Mouse (Mus musculus): ENCODE measurements at regions not wholly inside any gene's neighbourhood (a gene's known extent, or its start where the extent isn't known, plus 50 kb on each side); places are given as distances from the start of the nearest gene placed in this dataset.

DNA sequence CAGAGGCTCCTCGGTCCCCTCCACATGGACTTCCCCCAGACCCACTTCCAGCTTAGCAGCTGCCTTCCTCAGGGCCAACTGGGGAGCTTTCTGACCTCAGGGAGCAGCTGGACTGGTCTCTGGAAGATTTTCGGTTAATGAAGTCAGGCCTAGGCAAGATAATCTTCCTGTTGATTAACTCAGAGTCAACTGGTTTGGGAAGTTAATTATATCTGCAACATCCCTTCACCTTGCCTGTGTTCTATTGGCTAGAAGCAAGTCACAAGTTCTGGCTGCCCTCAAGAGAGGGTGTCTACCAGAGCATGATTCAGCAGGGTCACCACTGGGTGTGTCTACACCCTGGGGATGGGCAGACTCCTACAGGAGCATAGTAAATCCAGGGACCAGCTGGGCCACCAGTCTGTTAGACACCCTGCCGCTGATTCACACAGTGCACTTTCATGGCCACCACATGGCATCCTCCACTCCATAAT is 53.9 kb upstream of the Maml3 start:
- DNase-seq (ENCODE audit: low spot score in 2 of 2) = no peak

DNA sequence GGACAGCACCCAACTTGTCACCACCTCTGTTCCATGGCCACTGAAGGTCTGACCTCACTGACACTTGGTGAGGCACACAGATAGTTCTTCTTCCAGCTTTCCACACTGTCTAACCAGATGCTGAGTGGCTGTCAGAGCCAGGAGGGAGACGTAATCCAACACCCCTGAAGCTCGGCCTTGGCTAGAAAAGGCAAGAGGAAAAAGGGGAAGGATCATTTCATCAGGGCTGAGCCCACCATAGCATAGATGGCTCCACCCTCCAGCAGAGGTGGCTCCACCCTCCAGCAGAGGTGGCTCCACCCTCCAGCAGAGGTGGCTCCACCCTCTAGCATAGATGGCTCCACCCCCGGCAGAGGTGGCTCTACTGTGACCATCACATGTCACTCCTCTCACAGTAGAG is 56.8 kb upstream of the Maml3 start:
- no peak for DNase-seq (ENCODE audit: low spot score in 2 of 2)

DNA sequence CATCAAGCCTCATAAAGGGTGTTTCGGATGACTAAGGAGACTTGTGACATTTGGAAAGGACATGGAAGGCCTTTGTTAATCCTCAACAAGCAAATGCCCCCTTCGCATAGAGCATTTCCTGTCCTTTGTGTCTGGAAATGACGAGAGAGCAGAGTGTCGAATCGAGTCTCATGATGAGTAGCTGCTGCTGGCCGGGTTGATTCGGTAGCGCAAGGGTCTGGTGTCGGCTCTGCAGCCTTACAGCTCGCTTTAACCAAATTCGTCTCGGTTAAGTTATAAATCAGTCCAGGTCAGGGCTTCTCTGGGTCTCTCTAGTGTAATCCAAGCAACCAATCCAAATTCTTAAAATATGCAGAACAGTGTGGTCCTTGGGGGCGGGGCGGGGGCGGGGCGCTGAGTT is 59.1 kb upstream of the Maml3 start:
- DNase-seq (ENCODE audit: low spot score in 2 of 2) = no peak

DNA sequence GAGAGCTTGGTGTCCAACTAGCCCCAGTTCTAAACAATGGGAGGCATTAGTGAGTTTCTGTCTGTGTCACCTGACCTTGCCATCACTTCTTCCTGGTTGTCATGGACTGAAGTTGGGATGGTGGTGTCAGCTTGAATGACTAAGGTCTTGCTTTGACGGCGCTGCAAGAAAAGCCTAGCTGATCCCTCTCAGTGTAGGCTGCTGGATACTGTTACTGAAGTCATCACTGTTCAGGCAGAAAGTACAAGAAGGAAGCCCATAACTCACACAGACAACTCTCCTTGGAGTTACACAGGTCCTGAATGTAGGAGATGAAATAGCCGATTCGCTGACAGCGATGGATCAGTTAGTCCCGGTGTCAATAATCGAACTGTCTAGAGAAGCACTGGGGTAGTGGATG is 62.5 kb upstream of the Maml3 start:
- no peak for DNase-seq (ENCODE audit: low spot score in 2 of 2)

DNA sequence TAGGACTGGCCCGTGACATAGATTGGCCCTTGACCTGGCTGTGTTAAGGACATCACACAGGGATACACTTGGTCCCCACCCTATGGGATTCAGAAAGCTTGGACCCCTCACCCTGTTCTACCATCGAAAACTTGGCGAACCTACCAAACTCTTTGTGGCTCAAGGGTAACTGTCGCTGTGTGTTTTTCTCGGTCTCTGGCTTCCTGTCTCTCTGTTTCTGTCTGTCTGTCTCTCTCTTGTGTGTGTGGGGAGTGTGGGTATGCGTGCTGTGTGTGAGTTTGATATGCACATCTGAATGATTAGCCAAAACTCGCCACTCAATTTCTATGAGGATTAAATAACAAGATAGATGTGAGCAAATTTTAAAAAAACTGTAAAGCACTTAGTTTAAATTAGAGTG is 66.0 kb upstream of the Maml3 start:
- DNase-seq (ENCODE audit: low spot score in 2 of 2) = no peak

DNA sequence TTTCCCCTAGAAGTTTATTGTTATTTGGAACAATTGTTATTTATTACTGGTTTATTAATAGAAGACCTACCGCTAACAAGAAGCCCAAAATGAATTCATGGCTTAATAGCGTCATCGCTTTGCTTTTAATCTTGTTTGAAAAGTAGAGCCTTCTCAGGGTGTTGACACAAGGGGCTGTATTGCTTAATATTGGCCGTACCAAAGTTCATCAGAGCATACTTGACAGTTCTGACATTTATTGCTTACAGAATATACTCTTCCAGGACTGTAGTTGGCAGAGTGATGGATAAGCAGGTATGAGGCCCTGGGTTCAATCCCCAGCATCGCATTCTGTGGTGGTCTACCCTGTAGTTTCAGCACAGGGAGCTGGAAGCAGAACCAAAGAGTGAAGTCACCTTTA is 66.4 kb upstream of the Maml3 start:
- no peak for DNase-seq (ENCODE audit: low spot score in 2 of 2)

DNA sequence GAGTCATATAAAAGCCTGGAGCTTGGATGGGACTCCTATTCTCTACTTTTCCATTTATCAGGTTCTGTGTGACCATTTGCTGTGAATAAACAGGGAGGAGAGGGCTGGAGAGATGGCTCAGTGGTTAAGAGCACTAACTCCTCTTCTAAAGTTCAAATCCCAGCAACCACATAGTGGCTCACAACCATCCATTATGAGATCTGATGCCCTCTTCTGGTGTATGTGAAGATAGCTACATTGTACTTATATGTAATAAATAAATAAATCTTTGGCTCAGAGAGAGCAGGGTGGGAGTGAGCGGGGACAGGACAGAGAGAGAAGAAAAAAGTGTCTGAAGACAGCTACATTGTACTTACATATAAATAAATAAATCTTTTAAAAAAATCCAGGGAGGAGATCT is 68.6 kb upstream of the Maml3 start:
- DNase-seq (ENCODE audit: low spot score in 2 of 2) = no peak

DNA sequence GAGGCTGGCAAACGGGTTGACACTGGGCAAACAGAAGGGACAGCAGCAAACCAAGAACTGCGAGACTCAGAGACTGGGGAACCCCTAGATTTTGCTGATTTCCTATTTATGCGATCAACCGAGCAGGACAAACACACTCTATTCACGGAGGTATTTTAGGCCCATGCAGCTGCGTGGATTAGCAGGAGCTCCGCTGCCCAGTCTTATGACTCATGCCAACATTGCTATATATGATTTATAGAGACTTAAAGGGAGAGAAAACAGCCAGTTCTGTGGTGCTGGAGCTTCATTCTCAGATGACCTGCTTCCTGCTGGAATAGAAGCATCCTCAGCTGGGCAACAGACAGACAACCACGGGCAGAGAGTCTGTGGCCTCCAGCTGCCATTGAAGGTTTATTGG is 71.2 kb upstream of the Maml3 start:
- no peak for DNase-seq (ENCODE audit: low spot score in 2 of 2)

DNA sequence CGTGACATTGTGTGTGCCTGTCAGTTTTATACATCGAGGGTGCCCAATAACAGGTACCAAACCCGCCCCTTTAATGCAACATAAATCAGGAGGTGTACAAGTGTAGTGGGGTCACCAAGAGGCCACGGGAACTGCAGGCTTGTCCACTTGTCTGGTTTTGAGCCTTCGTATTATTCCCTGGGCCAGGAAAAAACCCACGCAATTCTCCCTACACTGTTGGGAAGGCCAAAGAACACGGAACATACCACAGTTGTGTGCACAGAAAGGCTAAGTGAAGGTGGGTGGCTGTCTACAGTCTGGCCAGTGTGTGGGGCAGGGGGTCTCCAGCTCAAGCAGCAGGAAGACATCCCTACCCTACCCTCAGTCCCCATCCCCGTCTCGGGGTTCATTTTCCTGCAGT is 74.0 kb upstream of the Maml3 start:
- no peak for DNase-seq (ENCODE audit: low spot score in 2 of 2)

DNA sequence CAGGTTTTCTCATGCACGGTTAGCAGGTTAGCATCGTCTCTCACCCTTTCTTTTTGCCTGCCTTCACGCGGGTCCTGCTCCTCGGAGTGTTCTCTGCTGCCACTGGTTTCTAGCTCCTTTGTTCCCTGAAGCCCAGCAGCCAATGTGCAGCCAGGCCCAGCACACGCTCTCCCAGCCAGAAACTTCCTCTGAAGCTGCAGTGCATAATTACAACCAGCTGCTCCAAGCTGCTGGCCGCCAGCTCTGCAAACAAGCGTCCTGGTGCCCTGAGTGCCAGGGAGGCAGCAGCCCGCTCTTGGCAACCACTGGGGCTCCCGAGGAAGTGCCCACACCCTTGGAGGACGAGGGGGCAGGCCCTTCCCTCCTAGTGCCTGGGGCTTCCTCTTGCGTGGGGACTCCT is 74.8 kb upstream of the Maml3 start:
- DNase-seq (ENCODE audit: low spot score in 2 of 2) = peak; percentile 65 to 77

DNA sequence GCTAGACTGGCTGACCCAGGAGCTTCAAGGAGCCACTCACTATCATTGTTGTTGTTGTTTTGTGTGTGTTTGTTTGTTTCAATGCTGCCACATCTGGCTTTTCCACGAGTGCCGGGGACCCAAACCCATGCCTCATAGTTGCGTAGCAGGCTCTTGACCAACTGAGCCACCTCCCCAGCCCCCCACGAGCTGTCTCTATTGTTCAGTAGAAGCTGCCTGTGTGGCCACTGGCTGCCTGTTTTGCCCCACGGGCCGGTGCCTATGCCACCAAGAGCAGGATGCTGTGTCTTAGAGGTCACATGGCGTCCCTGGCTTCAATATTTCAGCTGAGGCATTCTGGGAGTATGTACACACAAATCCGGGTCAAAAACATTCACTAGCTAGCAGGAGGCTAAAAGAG is 75.4 kb upstream of the Maml3 start:
- DNase-seq (ENCODE audit: low spot score in 2 of 2) = peak in 1 of 2 experiments; percentile 14

DNA sequence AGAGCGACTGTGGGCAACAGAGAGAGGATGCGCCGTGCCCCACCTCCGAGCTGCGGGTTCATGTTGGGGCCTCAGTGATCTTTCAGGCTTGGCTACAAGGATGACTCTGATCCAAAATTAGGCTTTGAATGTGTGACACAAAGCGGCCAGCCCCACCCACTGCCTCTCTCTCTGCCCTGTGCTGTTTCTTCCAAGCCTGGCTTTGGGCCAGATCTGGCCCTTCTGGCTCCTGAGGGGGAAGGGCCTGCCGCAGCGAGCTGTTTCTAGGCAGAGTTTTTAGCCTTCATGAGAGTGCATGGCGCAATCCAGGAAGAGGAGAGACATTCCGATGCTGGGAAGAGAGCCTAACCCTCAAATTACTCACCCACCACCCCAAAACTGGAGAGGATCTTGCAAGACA is 75.9 kb upstream of the Maml3 start:
- DNase-seq (ENCODE audit: low spot score in 2 of 2) = peak; percentile 81 to 89

DNA sequence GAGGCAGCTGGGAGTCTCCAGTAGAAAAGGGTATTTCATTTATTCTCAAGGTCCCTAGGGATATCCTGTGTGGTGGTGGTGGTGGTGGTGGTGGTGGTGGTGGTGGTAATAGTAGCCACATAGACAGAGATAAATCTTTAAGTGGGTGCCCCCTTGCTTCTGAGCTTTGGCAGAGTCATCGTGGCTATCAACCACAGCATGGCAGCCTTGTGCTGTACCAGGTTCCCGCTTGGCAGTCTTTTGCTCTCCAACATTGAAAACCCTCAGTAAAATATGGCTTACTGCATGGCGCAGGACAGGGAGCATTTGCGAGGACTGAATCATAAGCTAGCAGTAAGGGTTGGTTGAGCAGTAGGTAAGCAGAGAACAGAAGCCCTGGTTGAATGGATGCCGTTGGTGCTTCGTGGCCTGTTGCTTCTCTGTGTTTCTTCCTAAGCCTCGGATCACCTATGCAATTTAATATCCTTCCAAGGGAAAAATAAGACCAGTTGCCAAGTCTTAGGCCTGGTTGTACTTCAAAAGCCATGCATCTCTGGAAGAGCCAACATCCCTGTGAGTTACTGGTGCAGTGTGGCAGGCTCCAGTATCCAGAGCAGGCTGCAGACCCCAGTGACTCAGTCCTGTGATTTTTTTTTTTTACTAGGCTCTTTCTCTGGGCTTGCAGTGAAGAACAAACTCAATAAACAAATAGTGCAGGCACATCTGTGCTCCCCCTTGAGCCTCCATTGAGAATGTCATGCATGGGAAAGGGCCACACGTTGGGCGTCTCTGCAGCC is 76.6 kb upstream of the Maml3 start:
- DNase-seq (ENCODE audit: low spot score in 2 of 2) = no peak

DNA sequence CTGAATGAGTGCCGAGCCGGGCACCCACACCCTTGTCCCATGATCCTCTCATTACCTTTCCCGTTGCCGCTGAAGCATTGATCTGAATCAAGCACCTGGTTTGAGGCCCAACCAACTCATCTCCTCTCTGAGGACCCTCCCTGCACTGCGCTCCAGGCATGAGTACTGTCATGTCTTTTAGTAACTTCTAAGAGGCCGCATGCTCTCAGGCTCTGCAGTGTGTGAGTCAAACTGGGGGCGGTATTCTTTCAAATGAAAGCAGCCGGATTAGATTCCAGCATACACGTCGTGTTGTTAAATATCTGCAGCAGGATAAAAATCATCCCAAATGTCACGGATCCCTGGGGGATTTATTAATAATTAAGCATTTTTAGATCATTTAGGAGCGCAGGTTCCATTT is 79.4 kb upstream of the Maml3 start:
- no peak for DNase-seq (ENCODE audit: low spot score in 2 of 2)

DNA sequence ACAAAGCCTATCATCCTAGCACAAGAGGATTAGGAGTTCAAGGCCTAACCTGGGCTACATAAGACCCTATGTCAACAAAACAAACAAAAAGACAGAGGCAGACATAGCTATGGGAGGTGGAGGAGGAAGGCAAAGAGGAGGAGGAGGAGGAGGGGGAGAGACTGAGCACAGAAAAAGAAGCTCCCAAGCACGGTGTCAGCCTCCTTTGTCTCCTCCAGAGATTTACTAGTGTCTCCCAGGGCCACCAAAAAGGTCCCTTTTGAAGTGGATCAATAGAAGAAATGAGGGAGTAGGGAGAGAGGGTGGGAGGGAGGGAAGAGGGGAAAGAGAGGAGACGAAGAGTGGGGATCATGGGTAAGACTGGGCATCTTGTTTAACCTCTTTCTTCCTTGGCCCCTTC is 80.5 kb upstream of the Maml3 start:
- DNase-seq (ENCODE audit: low spot score in 2 of 2) = no peak

DNA sequence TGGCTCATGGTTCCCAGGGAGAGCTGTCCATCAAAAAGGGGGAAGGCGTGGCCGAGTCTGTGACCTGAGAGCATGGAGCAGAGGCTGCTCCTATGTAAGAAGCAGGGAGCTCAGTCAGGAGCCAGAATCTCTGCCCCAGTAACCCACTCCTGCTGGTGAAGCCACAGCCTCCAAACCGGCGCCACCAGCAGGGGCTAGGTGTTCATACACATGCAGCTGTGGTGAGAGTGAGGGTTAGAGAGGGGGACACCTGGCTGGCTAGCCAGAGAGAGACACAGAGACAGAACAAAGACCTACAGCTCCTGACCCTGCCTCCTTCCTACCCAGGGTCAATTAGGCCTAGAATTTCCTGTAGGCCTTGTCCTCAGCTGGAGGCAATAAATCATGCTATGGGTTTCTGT is 80.7 kb upstream of the Foxo1 start:
- no peak for DNase-seq (ENCODE audit: low spot score in 2 of 2)

DNA sequence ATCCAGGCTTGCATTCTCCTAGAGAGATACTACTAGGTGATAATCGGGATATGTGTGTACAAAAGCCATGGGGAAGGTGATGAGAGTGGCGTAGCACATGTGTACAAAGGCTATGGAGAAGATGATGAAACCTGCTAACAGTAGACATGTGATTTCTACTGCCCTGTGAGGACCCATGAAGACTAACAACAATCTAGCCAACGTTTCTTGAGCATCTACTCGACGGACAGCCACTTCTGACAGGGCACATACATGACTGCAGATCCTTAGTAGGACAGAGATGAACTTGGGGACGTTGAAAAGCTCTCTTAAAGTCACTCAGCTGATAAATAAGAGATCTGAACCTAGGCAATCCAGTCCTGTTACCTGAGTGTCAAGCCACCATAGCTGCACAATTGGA is 79.8 kb upstream of the Foxo1 start:
- DNase-seq (ENCODE audit: low spot score in 2 of 2) = no peak

DNA sequence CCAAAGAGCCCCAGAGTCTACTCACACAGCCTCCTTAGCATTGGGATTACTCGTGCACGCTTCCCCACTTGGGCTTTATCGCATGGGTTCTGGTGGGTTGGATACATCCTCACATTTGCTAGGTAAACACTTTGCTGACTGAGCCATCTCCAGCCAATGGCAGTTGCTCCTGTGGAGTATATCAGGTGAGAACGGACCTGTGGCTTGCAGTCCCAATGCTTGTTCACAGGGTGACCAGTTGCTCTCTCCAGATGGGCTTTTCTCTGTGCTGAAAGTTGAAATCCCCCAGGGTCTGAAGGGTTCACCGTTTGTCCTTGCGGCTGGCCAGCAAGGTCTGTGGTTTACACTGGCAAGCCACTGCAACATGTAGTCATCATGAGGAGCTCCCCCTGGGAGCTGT is 79.1 kb upstream of the Foxo1 start:
- no peak for DNase-seq (ENCODE audit: low spot score in 2 of 2)

DNA sequence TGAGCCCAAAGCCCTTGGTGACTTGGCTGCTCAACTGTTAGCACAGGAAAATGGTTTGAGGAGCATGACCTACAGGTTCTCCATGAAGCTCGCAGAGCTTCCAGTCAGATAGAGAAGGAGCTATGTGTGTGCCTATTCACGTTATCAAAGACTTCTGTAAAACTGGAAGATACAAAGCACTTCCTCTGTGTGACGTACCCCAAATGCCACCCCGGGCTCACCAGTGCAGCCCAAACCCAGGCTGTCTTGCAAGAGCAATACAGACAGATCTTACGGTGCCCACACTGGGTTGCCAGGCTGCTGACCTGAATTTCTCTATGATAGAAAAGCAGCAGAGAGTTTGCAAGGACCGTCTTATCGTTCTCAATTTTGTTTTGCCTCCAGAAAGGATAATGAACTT is 78.1 kb upstream of the Foxo1 start:
- DNase-seq (ENCODE audit: low spot score in 2 of 2) = no peak

DNA sequence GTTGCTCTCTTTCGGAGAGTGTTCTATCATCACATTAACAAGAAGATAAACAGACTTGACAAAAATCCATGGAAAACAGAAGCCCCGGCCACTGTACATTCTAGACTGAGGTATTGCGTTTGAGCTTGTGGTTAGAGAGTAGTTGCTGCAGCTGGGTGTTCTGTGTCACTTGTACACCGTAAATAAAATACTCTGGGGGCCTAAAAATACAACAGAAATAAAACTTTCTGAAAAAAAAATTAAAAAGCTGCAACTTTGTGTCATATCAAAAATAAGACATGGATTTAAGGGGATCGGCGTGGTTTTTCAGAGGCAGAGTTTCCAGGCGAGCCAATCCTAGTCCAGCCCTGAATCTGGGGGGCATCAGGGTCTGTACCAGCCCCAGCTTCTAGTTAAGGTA is 75.1 kb upstream of the Foxo1 start:
- DNase-seq (ENCODE audit: low spot score in 2 of 2) = no peak

DNA sequence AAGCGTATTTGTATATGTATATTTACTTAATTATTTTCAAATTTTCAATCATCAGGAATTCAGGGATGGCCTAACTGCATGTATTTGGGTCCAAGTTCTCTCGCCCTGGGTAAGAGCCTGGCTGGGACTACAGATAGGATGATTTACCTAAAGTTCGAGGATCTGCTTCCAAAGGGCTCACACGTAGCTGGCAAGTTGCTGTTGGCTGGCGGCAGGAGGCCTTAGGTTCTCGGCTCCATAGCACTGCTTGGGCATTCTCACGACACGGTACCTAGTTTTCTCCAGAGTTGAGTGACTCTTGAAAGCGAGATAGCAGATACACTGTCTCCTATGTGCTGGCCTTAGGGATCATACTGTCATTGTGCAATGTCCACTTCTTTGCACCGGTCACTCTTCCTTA is 73.9 kb upstream of the Foxo1 start:
- DNase-seq (ENCODE audit: low spot score in 2 of 2) = no peak

DNA sequence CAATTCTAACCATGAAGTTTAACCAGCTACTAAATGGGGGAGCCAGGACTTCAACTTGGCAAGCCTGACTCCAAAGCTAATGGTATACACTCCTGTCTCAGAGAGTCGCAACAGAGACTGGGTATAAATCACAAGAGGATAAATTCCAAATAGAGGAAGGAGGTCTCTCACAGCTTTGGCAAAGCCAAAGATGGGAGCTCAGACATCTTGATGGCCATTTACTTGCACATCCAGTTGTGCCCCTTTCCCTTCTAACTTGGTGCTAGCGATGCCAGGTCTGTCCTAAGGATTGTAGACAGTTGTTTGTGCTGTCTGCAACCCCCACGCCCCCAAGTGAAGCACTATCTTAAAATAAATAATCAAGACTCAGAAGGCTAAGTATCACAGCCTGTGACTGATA is 72.7 kb upstream of the Foxo1 start:
- DNase-seq (ENCODE audit: low spot score in 2 of 2) = no peak

DNA sequence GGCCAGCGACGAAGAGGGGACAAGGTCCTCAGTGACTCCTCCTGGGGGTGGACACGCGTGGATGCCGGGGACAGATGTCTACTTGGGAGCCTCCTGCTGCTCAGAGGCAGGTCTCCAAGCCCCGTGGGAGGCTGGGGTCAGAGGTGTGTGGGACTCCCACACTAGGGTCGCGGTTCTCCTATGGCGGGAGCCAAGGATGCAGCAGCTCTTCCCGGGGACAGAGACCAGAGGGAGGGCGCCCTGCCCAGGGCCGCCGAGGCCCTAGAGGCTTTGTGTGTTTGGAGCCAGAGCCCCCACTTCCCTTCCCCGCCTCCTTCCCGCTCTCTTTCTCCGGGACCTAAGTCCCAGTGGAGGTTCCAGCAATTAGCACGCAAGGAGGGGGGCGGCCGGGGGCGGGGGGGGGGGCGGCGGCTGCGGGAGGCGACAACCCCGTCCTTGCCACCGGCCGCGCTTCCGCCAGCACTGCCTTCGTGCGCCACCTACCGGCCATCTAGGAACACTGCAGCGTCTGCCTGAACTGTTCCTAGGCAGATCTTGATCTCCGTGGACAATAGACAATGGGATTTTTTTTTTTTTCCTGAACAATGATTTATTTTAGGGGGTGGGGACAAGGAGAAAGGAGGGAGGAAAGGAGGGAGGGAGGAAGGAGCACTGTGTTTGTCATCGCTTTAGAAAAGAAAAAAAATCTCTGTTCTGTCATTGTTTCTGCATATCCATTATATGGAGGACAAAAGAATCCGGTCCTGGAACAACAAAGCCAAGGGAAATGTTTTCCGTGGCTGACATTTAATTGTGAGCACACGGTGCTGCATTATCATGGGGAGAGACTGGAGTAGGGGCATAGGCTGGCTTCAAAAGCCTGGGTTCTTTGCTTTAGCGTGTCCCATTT is 71.8 kb upstream of the Foxo1 start:
- DNase-seq (ENCODE audit: low spot score in 2 of 2) = peak; percentile 65 to 66

Measured in heart, adult 9 months (tissue).